Mouse (Mus musculus): ENCODE measurements around the gene Lypd5. TPM values are rescaled to one million over a fixed set of nuclear protein-coding genes. Genes with fewer than 3 reads are reported as not detected.
"Not testable (repeated sequence)": the region's sequence is repeated elsewhere in the genome, so short reads cannot be mapped to it uniquely, and the experiment has no call there.

Gene Lypd5
- polyA plus RNA-seq, 1 experiment from 2014 or later = not detected

GRCm38 (mm10) chr7:24400082-24400452, 51.1 kb downstream of the Lypd5 start:
- peak overlapping the region; percentile 100 for H3K27ac ChIP-seq (replicated peaks)
- H3K9me3 ChIP-seq (replicated peaks) = 0 out of 2 replicates have a peak, but pooled peaks cover 4% of the 10 kb centered on the region
- H3K4me3 ChIP-seq (replicated peaks) = peak overlapping the region; percentile 74
- H3K9ac ChIP-seq = peak overlapping the region; percentile 69
- 4% methylated on average over 3 of the region's 3 CpGs for WGBS (ENCODE audit: insufficient replicate concordance)
- H3K4me1 ChIP-seq (replicated peaks) = peaks cover 78% of the 10 kb centered on the region
- H3K4me2 ChIP-seq = peak overlapping the region; percentile 74
- no peak for ATAC-seq (ENCODE audit: insufficient read depth)
- H3K36me3 ChIP-seq (replicated peaks) = peaks cover 33% of the 10 kb centered on the region
- H3K27me3 ChIP-seq = no peaks in the 10 kb centered on the region

DNA sequence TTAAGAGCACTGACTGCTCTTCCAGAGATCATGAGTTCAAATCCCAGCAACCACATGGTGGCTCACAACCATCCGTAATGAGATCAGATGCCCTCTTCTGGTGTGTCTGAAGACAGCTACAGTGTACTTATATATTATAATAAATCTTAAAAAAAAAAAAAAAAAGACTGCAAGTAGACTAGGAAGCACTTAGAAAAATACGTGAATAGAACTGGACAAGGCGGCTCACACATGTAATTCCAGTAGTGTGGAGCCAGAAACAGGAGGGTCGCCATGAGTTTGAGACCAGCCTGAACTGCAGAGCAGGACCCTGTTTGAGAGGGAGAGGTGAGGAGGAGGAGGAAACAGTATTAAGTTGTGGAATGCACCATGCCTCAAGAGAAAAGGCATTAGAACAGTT, 51.5 kb downstream of the Lypd5 start:
- peak overlapping the region; percentile 100 for H3K27ac ChIP-seq (replicated peaks)
- H3K4me1 ChIP-seq (replicated peaks) = peaks cover 74% of the 10 kb centered on the region
- ATAC-seq (ENCODE audit: insufficient read depth); H3K27me3 ChIP-seq; H3K9me3 ChIP-seq (replicated peaks): not testable (repeated sequence)
- peak overlapping the region; percentile 74 for H3K4me2 ChIP-seq
- WGBS (ENCODE audit: insufficient replicate concordance) = 64% methylated on average over 4 of the region's 4 CpGs
- peaks cover 37% of the 10 kb centered on the region for H3K36me3 ChIP-seq (replicated peaks)
- peak overlapping the region; percentile 69; the same call in 1 of the 2 replicates for H3K9ac ChIP-seq
- H3K4me3 ChIP-seq (replicated peaks) = peak overlapping the region; percentile 74

DNA sequence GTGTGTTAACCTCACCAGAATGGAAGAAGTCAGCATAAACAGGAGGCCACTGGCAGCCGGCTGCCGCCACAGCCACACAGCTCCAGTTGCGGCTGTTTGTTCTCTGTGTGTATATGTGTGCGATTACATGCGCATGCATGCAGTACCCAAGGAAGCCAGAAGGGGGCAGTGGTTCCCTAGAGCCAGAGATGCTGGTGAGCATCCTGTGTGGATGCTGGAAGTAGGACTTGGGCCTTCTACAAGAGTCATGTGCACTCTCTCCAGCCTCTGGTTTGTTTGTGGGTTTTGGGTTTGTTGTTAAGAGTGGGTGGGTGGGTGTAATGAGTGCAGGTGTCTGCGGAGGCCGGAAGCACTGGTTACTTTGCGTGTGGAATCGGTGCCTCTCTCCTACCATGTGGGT, 53.9 kb downstream of the Lypd5 start:
- Histone ChIP-seq H3K9ac (no peak overlapping the region), H3K4me2 (no peak overlapping the region), H3K4me3 (replicated peaks) (no peak overlapping the region), H3K4me1 (replicated peaks) (peaks cover 65% of the 10 kb centered on the region), H3K27ac (replicated peaks) (no peak overlapping the region), H3K9me3 (replicated peaks) (0 out of 2 replicates have a peak, but pooled peaks cover 4% of the 10 kb centered on the region), H3K36me3 (replicated peaks) (peaks cover 57% of the 10 kb centered on the region), H3K27me3 (no peaks in the 10 kb centered on the region)
- ATAC-seq (ENCODE audit: insufficient read depth) = no peak
- 95% methylated on average over 9 of the region's 9 CpGs for WGBS (ENCODE audit: insufficient replicate concordance)

Small RNAs within 50 kb of the gene (microRNA-seq; reads per million reads assigned to microRNA genes)
- gene Gm27592 = not detected

Other genes with a start within 250 kb of the Lypd5 start
- gene Zfp112, start 236.9 kb upstream of the Lypd5 start, polyA plus RNA-seq (2015; fragmentation: Nextera tagmentation; extraction: Ambion mirVana) = 0.50 and 0.54 TPM in 2 replicates
- 3.3 and 3.5 TPM in 2 replicates for gene Zfp235, start 215.0 kb upstream of the Lypd5 start, polyA plus RNA-seq (2015; fragmentation: Nextera tagmentation; extraction: Ambion mirVana)
- 0.40 and 0.61 TPM in 2 replicates for gene Zfp114, start 174.1 kb upstream of the Lypd5 start, polyA plus RNA-seq (2015; fragmentation: Nextera tagmentation; extraction: Ambion mirVana)
- gene Zfp111, start 137.8 kb upstream of the Lypd5 start, polyA plus RNA-seq (2015; fragmentation: Nextera tagmentation; extraction: Ambion mirVana) = 1.1 TPM in 2 replicates
- 1.0 and 1.2 TPM in 2 replicates for gene Zfp109, start 111.6 kb upstream of the Lypd5 start, polyA plus RNA-seq (2015; fragmentation: Nextera tagmentation; extraction: Ambion mirVana)
- 0.38 and 0.51 TPM in 2 replicates for gene Zfp108, start 94.4 kb upstream of the Lypd5 start, polyA plus RNA-seq (2015; fragmentation: Nextera tagmentation; extraction: Ambion mirVana)
- gene Zfp93, start 78.8 kb upstream of the Lypd5 start, polyA plus RNA-seq (2015; fragmentation: Nextera tagmentation; extraction: Ambion mirVana) = 0.88 and 0.93 TPM in 2 replicates
- gene Zfp61, start 48.0 kb upstream of the Lypd5 start, polyA plus RNA-seq (2015; fragmentation: Nextera tagmentation; extraction: Ambion mirVana) = 2.1 and 2.6 TPM in 2 replicates
- 1.7 TPM in 2 replicates for gene Zfp94, start 32.5 kb upstream of the Lypd5 start, polyA plus RNA-seq (2015; fragmentation: Nextera tagmentation; extraction: Ambion mirVana)
- gene Tescl, start 15.3 kb upstream of the Lypd5 start, polyA plus RNA-seq (2015; fragmentation: Nextera tagmentation; extraction: Ambion mirVana) = not detected in 2 replicates
- gene Kcnn4, start 21.1 kb downstream of the Lypd5 start, polyA plus RNA-seq (2015; fragmentation: Nextera tagmentation; extraction: Ambion mirVana) = 127 and 144 TPM in 2 replicates
- gene Smg9, start 50.4 kb downstream of the Lypd5 start, polyA plus RNA-seq (2015; fragmentation: Nextera tagmentation; extraction: Ambion mirVana) = 14.8 and 15.9 TPM in 2 replicates
- 0.18 TPM in 1 of 2 replicates, not detected in the other for gene Irgc1, start 103.1 kb downstream of the Lypd5 start, polyA plus RNA-seq (2015; fragmentation: Nextera tagmentation; extraction: Ambion mirVana)
- 5.8 and 6.5 TPM in 2 replicates for gene Plaur, start 113.3 kb downstream of the Lypd5 start, polyA plus RNA-seq (2015; fragmentation: Nextera tagmentation; extraction: Ambion mirVana)
- gene Cadm4, start 132.8 kb downstream of the Lypd5 start, polyA plus RNA-seq (2015; fragmentation: Nextera tagmentation; extraction: Ambion mirVana) = 0.20 and 0.25 TPM in 2 replicates
- gene Zfp428, start 157.8 kb downstream of the Lypd5 start, polyA plus RNA-seq (2015; fragmentation: Nextera tagmentation; extraction: Ambion mirVana) = 4.2 and 4.5 TPM in 2 replicates
- gene AC161166.1, start 163.3 kb downstream of the Lypd5 start, polyA plus RNA-seq (2015; fragmentation: Nextera tagmentation; extraction: Ambion mirVana) = not detected in 2 replicates
- gene Irgq, start 181.5 kb downstream of the Lypd5 start, polyA plus RNA-seq (2015; fragmentation: Nextera tagmentation; extraction: Ambion mirVana) = 1.6 and 2.0 TPM in 2 replicates
- not detected in 2 replicates for gene Pinlyp, start 196.9 kb downstream of the Lypd5 start, polyA plus RNA-seq (2015; fragmentation: Nextera tagmentation; extraction: Ambion mirVana)
- 41.1 and 48.9 TPM in 2 replicates for gene Xrcc1, start 197.1 kb downstream of the Lypd5 start, polyA plus RNA-seq (2015; fragmentation: Nextera tagmentation; extraction: Ambion mirVana)
- gene Ethe1, start 238.3 kb downstream of the Lypd5 start, polyA plus RNA-seq (2015; fragmentation: Nextera tagmentation; extraction: Ambion mirVana) = 27.1 and 28.9 TPM in 2 replicates
- gene Zfp575, start 238.4 kb downstream of the Lypd5 start, polyA plus RNA-seq (2015; fragmentation: Nextera tagmentation; extraction: Ambion mirVana) = 0.22 and 0.24 TPM in 2 replicates

Measured in liver, embryonic 15.5 days (tissue).